Comparison of ENCODE assay signal across 2 mouse cellular contexts in the genomic region with DNA sequence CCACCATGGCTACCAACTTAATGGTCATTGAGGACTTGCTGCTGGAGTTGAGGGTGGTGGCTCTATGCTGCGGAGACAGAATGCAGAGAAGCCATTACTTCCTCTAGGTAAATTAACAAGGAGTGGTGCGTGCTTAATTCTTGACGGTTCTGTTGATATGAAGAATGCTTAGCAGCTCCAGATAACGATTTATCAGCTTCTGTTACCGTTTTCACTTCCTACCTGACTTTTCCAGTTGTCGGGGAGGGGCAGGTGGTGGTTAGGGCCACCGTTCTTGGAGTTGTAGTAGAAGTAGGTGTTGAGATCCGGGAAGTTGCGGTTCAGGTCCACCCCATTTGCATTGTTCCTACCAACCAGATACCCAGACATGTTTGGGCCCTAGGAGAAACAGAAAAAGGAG.
TF ChIP-seq lines count a peak whose summit lies in the region.

No protein-coding gene starts in this region.

TF ChIP-seq in CH12.LX, 34 proteins besides CTCF, POLR2A, EP300 and RAD21 (continued from another document):
- TF ChIP-seq NELFE (IDR thresholded peaks at IDR 0.05; ENCODE audit: low read depth, low read length) (no peak), ELF1 (IDR thresholded peaks at IDR 0.05; ENCODE audit: low read depth, low read length) (no peak), CHD1 (IDR thresholded peaks at IDR 0.05; ENCODE audit: low read depth, low read length) (no peak), TBP (conservative IDR thresholded peaks at IDR 0.05; ENCODE audit: low read depth, low read length) (no peak), MEF2A (IDR thresholded peaks at IDR 0.05; ENCODE audit: borderline replicate concordance, low read depth, low read length) (no peak), PAX5 (IDR thresholded peaks at IDR 0.05; ENCODE audit: low read length) (no peak)

TF ChIP-seq in MEL, 35 proteins besides CTCF, POLR2A, EP300 and RAD21 (continued from another document):
- TF ChIP-seq SMC3 (IDR thresholded peaks at IDR 0.05; ENCODE audit: low read depth, low read length): no peak
- no peak for TF ChIP-seq ZKSCAN1 (IDR thresholded peaks at IDR 0.05; ENCODE audit: low read depth, low read length)
- 0 out of 2 replicates have a peak, but pooled peaks have one; percentile 15 for TF ChIP-seq SIN3A (IDR thresholded peaks at IDR 0.05; ENCODE audit: low read length)
- no peak for TF ChIP-seq MEF2A (IDR thresholded peaks at IDR 0.05; ENCODE audit: extremely low read depth, insufficient replicate concordance, low read depth, low read length, poor library complexity, severe bottlenecking)
- no peak for TF ChIP-seq E2F4 (IDR thresholded peaks at IDR 0.05; ENCODE audit: borderline replicate concordance, low read depth, low read length)
- TF ChIP-seq TAL1 (IDR thresholded peaks at IDR 0.05; ENCODE audit: low read length): no peak
- TF ChIP-seq ZMIZ1 (IDR thresholded peaks at IDR 0.05; ENCODE audit: low read depth, low read length): no peak
- no peak for TF ChIP-seq ETS1 (IDR thresholded peaks at IDR 0.05; ENCODE audit: low read depth, low read length)
- TF ChIP-seq ZNF384 (IDR thresholded peaks at IDR 0.05; ENCODE audit: low read depth, low read length): no peak
- no peak for TF ChIP-seq ZC3H11A (IDR thresholded peaks at IDR 0.05; ENCODE audit: low read depth, low read length)
- TF ChIP-seq GATA1 (IDR thresholded peaks at IDR 0.05; ENCODE audit: low read depth, low read length): peak; percentile 69
- TF ChIP-seq NRF1 (IDR thresholded peaks at IDR 0.05; ENCODE audit: insufficient read depth, low read depth, low read length, poor library complexity, severe bottlenecking): no peak
- TF ChIP-seq MAFK (IDR thresholded peaks at IDR 0.05; ENCODE audit: borderline replicate concordance, low read depth, low read length): no peak
- TF ChIP-seq NELFE (IDR thresholded peaks at IDR 0.05; ENCODE audit: low read depth, low read length): no peak; the same call in 1 of the 2 replicates
- no peak for TF ChIP-seq GABPA (IDR thresholded peaks at IDR 0.05; ENCODE audit: low read depth, low read length)
- TF ChIP-seq USF2 (IDR thresholded peaks at IDR 0.05; ENCODE audit: borderline replicate concordance in 1 of 2, insufficient read depth in 1 of 2, low read depth in 1 of 2, low read length in 2 of 2): no peak
- no peak for TF ChIP-seq RCOR1 (IDR thresholded peaks at IDR 0.05; ENCODE audit: low read depth, low read length)
- TF ChIP-seq MAX (IDR thresholded peaks at IDR 0.05; ENCODE audit: low read length): no peak
- no peak for TF ChIP-seq CHD2 (IDR thresholded peaks at IDR 0.05; ENCODE audit: low read length)
- TF ChIP-seq KAT2A (conservative IDR thresholded peaks at IDR 0.05; ENCODE audit: low read depth, low read length): no peak
- TF ChIP-seq POLR2AphosphoS2 (IDR thresholded peaks at IDR 0.05; ENCODE audit: low read length): no peak
- no peak for TF ChIP-seq JUND (IDR thresholded peaks at IDR 0.05; ENCODE audit: low read depth, low read length)
- TF ChIP-seq POLR2AphosphoS5 (IDR thresholded peaks at IDR 0.05; ENCODE audit: borderline replicate concordance, low read depth, low read length): no peak
